Mouse (Mus musculus) frontal cortex, adult 2 months (tissue): ENCODE results near the gene Kirrel2. TPM values are rescaled to one million over a fixed set of nuclear protein-coding genes. Genes with fewer than 3 reads are reported as not detected.
A peak's percentile ranks its signal among the peaks of the same experiment; 100 is the strongest.

Experiments
- DNase-seq, 2 experiments: peaks; one replicate each; pipeline ENCODE4 v3.0.0; 2022; ENCODE audit warnings: low spot score in 1 of 2; ENCODE audit errors: extremely low spot score in 1 of 2
- polyA plus RNA-seq: library from polyadenylated mRNA; depleted of rRNA; stranded (reverse); fragments of >200 nt; gene quantifications from 2 replicates; pipeline ENCODE4 v1.2.3, GENCODE M21; 2012

Gene Kirrel2
- polyA plus RNA-seq, 1 experiment = 3.7 TPM

DNA sequence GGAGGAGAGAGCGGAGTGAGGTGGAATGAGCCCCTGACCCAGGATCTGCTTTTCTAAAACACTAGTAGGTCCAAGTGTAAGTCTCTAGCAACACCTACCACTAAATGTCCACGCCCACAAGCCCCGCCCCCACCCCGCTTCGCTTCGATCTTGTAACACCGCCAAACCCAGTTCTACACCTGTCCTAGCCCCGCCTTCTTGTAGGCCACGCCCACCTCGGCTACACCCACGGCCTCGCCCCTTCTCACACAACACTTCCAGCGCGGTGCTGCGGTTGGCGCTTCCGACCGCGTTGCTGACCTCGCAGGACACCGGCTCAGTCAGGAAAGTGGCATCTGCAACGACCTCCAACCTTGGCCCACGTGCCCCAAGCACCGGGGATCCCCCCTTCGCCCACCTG is 3.7 kb downstream of the Kirrel2 start:
- DNase-seq = no peak

DNA sequence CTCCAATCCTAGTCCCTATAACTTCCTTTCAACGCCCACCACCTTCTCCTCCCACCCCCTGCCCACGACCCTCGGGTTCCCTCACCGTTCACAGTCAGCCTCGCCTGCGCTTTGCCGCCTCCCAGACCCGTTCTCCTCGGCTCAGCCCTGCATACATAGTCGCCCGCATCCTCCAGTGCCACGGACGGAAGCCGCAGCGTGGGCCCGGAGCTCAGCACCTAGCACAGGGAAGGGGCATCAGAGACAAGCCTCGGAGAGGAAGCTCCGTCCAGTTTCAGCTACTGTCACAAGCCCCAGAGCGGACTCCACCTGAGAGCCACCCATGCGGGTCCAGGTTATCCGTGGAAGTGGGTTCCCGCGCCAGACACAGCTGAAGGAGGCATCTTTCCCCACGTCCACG is 4.2 kb downstream of the Kirrel2 start:
- no peak for DNase-seq

DNA sequence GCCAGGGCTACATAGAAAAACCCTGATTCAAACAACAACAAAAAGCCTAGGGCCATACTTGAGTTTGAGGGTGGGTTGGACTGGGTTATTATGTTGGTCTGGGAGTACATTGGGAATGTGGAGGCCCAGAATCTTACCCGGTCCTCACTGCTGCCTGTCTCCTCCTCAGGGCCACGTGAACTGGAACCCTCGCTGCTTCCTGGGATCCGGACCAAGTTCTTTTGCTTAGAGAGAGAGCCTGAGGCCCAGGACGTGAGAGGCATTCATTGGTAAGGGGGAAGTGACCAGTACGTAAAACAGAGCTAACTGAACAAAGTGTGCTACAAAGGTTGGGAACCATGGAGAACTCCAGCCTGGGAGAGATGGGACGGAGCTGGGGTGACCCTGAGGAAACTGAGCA is 7.2 kb downstream of the Kirrel2 start:
- DNase-seq = no peak

DNA sequence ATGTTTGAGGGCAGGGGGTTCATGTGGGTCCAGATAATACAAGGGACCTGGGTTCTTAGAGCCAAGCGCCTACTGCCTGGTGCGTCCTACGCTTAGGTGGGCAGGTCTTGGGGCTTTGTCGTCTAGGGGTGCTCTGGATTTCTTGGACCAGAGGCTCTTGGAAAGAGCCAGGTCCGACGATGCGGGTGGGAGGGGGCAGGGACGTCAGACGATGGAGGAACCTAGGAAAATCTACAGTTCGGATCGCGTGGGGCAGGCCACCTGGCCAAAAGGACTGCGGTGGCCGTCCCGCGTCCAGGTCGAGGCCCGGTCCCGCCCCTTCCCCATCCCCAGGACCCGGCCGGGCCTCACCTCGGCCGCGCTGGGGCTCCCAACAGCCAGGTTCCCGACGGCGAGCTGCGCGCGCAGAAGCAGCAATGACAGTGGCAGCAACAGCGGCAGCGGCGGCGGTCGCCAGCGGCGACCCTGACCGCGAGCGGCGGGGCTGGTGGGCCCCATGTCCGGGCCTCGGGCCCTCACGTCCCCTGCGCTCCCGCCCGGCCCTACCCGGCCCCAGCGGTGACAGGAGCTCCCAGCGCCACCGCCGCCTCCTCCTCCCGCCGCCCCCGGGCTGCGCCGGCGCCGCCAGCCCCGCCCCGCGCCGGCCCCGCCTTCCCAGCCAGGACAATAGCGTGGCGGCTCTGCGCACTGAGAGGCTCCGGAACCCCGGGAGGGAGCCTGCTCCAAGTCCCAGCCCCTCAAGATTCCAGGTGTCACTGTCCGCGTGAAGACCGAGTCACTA is 12.3 kb downstream of the Kirrel2 start, which contains the start of gene Aplp1:
TSS of gene Aplp1 (minus strand) at position 565 of the 781 bp plus-strand sequence.
- peak in 1 of 2 experiments; percentile 83 for DNase-seq

DNA sequence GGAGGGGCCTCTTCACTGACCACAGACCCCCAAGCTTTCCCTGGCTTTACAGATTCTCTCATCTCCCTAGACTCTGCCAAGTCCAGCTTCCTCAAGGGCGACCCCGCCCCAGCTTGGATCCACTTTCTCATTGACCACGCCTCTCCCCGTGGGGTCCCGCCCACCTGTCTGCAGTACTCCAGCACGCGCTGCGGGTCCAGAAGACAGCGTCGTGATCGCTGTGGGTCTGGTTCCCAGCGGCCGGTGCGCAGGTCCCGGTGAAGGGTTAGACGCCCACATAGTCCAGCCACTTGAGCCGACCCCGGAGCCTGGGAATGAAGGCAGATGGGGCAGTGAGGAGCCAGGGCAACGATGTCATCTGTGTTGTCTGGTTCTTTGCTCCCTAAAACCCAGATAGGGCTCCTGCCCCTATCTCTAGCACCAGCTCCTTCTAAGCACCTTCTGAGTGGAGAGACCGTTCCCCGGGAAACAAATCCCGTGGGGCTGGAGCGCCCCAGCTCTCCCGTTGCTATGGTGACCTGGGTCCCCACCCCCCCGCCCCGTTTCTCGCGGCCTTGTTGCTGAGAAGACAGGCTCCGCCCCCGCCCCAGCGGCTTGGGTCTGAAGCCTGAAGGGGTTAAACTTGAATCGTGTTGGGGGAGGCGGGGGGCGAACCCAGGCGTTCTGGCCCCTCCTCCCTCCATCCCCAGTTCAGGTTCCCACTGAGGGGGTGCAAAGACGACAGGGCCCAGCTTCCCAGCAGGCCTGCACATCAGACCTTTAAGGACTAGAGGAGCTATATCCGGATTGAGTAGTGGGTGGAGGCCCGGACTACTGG is 13.1 kb downstream of the Kirrel2 start:
- DNase-seq = peak; percentile 61 to 75

DNA sequence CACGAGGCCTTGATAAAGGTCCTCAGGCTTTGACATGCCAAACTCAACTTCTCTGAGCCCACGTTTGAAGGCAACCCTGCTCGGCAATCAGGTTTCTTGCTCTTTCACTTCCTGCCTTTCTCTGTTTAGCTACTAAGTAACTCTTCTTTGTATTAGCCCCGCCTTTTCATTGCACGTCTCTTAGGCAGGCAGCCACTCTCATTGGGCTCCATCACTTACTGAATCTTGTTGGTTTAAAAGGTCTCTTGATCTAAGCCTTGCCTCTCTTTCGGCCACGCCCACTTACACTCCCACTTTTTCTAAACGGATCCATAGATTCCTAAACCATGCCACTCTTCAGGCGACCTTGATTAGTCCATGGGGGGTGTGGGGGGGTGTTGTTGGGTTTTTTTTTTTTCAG is 13.8 kb downstream of the Kirrel2 start:
- no peak for DNase-seq

DNA sequence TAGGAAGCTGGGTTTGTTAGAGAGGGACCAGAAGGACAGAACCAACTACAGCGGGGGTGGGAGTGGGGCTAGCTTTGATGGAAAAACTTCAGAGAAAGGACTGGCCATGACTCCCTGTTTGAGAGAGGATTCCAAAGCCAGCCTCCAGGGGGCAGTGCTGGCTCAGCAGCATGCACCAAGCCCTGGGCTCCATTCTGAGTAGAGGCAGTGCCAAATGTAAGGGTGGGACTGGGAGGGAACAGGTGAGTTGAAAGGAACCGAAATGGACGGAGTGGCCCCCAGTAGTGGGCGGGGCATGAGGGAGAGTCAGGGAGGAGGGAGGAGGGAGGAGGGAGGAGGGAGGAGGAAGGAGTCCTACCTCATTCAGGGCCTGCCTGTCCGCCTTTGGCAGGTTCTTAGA is 16.8 kb downstream of the Kirrel2 start:
- DNase-seq = peak in 1 of 2 experiments; percentile 78

DNA sequence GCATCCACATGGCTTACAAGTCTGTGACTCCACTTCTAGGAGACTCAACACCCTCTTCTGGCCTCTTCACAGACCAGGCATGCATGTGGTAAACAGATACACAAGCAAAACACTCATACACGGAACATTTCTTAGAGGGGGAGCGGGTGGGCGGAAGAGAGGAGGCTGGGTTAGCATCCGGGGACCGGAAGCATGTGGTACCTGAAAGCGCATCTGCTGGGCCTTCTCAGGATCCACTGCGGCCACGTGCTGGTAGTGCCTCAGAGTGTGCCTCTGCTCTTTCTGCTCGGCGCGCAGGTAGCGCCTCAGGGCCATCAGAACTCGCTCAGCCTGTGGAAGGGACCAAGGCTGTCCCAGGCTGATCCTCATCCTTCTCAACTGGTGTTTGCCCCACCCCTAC is 17.8 kb downstream of the Kirrel2 start:
- DNase-seq = no peak

DNA sequence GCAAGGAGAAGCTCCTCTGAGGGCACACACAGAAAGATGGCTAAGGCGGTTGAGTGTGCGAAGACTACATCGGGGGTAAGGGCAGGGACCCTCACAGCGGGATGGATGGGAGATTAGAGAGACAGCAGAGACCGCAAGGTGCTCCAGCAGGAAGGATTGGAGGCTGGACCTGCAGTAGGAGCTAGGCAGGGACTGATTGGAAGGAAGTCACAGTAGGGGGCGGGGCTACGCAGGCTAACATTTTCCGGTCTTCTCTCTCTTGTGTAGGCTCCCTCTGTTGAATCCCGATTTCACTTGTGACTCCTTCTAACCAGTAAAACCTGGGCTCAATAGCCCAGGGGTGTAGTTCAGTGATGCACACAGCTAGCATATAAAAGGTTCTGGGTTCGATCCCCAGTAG is 20.6 kb downstream of the Kirrel2 start:
- no peak for DNase-seq

DNA sequence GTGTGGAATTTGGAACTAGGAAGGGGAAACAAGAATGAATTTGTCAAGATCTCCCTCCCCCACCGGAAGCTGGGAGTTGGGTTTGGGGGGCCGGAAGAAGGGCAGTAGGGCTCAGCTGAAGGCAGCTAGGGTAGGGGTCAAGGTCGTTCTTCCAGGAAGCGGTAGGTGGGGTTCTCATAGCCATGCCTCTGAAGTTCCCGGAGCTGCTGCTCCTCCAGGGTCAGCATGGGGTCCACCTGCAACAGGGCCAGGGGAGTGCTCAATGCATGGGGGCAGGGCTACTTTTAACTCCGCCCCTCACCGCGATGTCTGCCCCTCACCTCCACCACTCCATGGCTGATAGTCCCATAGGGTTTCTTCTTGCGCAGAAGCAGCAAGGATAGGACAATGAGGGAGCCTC is 22.3 kb downstream of the Kirrel2 start:
- no peak for DNase-seq

DNA sequence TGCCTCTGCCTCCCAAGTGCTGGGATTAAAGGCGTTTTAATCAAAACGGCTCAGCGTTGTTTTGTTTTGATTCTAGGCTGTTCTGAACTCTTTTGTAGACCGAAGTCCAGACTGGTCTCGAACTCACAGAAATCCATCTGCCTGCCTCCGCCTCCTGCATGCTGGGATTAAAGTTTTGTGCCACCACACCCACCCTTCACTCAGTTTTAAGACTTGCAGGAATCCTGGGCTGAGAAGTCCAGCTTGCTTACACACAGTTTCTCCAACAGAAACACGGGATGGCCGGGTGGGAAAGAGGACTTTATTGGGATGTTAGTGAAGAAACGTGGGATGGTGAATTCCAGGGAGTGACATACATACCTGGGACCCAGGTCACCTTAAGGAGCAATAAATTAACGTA is 22.8 kb downstream of the Kirrel2 start:
- DNase-seq = no peak

DNA sequence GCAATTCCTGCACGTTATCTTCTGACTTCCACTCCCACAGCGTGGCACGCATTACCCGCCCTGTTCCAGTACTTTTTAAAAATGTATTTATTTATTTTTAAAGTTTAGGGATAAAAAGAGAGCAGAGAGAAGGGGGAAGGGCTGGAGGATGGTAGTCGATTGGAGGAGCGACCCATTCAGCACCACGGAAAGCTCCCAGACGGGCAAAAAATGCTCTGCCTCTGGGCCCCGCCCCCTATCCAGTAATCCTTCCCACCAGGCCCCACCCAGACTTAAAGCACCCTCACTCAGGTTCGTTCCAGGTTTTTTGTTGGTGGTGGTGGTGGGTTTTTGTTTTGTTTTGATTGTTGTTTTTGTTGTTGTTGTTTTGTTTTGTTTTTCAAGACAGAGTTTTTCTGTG is 23.3 kb downstream of the Kirrel2 start:
- no peak for DNase-seq

DNA sequence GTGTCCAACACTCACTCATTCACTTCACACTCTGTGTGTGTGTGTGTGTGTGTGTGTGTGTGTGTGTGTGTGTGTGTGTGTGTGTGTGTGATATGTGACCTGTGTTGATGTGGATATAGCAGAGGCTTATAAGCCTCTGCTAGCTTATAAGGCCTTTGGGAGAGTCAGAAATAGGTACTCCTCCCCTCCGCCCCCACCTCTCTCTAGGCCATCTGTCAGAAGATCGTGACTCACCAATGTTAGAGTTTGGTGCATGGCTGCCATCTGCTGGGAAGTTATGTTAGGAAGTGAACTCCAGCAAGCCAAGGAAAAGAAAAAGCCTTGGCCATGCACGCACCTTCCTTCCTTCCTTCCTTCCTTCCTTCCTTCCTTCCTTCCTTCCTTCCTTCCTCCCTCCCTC is 25.7 kb downstream of the Kirrel2 start:
- peak; percentile 82 to 95 for DNase-seq

DNA sequence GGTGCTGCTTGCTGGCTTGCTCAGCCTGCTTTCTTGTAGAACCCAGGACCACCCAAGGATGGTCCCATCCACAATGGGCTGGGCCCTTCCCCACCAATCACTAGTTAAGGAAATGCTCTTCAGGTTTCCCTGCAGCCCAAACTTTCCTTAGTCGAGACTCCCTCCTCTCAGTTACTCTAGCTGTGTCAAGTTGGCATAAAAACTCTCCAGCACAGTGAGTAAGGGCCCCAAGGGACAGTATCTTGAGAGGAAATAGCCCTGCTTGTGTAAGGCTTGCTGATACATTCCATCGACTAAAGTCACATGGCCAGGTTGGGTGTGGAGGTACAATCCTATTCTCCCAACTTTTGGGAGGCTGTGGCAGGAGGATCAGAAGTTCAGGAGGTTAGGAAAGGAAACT is 27.3 kb downstream of the Kirrel2 start:
- no peak for DNase-seq

DNA sequence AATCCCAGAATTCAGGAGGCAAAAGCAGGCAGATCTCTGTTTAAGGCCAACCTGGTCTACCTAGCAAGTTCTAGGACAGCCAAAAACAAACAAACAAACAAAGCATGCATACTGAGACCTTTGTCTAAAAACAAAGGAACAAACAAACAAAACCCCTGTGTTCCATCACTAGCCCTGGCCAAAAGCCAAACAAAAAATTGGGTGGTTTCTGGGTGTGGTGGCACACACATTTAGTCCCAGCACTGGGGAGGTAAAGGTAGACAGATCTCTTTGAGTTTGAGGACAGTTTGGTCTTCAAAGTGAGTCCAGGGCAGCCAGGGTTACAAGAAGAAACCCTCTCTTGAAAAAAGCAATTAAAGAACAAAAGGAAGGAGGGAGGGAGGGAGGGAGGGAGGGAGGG is 28.2 kb downstream of the Kirrel2 start:
- no peak for DNase-seq

DNA sequence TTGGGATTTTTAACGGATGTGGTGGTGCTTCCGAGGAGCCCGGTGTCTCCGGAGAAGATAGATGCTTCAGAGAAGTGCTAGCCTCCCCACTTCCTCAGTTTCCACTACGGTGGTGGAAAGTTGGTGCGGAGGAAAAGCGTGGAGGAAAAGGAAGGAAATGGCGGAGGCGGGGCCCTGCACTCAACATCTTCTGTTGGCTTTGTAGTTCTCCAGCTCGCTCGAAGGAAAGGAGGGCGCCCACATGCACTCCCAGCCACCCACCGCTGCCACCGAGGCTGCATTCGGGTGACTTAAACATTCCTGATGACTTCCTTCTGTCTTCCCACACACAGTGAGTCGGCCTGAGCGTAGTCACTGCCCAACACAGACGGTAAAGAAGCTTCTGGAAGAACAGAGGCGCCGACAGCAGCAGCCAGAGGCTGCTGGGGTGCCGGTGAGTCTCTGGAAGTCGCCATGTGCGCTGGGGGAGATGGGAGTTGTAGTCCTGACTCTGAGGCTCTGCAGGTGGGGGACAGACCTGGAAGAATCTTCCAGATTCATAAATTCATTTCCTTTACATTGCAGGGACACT is 34.3 kb downstream of the Kirrel2 start:
- DNase-seq = peak in 1 of 2 experiments; percentile 77

DNA sequence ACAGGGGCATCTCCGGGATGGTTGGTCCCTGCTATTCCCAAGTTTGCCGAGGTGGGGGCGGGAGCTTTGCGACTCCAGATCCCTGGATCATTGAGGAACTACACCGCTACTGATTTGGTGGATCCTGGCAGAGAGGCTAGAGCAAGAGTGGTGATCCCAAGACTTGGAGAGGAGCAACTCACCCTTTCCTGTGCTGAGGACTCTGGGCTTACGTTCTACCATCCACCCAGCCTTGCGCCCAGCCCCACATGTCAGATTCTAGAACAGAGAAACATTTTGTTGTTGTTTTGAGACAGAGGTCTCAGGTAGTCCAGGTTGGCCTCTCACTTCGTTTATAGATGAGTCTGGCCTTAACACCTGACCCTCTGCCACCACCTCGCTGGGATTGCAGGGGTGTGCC is 34.9 kb downstream of the Kirrel2 start:
- DNase-seq = no peak

DNA sequence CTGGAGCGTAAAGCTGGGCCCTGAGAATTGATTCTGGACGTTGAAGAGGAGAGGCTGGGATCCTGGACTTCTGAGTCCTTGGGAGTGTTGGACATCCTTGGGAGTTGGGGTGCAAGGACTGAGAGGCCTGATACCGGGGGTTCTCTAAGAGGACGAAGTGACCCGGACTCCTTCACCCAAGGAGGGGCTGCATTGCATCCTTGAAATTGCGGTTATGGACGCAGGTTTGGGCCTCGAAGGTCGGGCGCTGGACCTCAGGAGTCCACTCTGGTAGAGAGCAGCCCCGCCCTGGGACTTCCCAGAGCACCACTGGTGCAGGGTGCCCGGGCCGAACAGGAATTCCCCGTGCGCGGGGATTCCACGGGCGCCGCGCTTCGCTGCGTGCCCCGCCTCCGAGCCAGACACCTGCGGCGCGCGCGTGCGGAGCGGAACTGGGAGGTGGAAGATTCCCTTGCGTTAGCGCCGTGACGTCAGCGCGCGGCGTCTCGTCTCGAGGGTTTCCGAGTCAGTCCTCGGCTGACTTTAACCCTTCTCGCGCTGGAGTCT is 35.5 kb downstream of the Kirrel2 start:
- DNase-seq = peak; percentile 86 to 96

DNA sequence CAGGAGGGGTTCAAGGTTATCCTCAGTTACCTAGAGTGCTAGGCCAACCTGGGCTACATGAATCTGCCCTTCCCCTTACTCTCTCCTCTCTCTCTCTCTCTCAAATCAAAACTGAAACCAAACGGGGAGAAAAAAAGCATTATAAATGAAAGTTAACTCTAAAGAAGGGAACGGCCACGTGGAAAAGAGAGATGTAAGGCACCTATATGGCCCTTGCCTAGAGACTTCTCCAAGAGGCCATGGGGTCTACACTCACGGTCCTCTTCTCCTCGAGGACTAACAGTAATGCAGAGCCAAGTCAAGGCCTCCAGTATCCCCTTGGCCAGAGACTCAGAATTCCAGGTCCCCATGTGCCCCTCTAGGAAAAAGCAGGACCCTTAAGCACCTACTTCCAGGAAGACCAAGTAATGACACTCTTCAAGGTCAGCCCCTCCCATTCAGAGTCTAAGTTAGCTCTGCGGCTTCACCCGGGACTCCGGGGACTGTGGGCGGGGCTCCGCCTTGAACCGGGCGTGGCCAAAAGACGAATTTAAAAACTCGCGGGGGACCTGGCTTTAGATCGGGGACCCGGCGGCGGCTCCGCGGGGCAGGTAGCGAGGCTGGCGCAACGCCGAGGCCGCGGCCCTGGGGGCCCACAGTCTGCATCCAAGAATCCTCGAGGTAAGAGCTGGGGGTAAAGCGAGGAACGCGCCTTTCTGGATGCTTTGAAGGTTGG is 36.2 kb downstream of the Kirrel2 start, which contains the start of gene Nfkbid:
TSS of gene Nfkbid (plus strand) at position 558 of the 715 bp plus-strand sequence.
- DNase-seq = peak in 1 of 2 experiments; percentile 75

DNA sequence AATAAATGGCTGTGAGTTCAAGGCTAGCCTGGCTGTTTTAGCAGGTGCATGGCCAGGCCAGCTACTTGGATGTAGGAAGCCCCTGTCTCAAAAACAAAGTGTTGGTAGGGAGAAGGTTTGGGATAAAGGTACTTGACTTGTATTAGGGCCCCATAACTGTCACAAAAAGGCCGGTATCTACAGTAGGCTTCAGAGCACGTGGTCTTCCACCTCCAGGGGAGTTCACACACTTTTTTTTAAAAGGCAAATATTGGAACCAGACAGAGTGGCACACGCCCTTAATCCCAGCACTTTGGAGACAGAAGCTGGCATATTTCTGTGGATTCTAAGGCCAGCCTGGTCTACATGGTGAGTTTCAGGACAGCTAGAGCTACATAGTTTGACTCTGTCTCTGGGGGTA is 36.8 kb downstream of the Kirrel2 start:
- DNase-seq = no peak
